Mouse (Mus musculus): ENCODE data around the gene Rps15.

Rps15 gene

GRCm38 (mm10) chr10:80341491-80342304 is 49.4 kb downstream of the Rps15 start:
- peak; percentile 82 for DNase-seq (ENCODE audit: low spot score)

GRCm38 (mm10) chr10:80342305-80342748 is 50.1 kb downstream of the Rps15 start:
- no peak for DNase-seq (ENCODE audit: low spot score)

- peak; percentile 93 for DNase-seq (ENCODE audit: low spot score)
Observed at GRCm38 (mm10) chr10:80342749-80343424, 50.6 kb downstream of the Rps15 start.

GRCm38 (mm10) chr10:80343425-80343895 is 51.2 kb downstream of the Rps15 start:
- DNase-seq (ENCODE audit: low spot score) = no peak

Measured in yolk sac, embryonic 10.5 days (tissue).